ENCODE assay signal across 15 mouse cellular contexts in genomic region chr13:110944683-110945082, GRCm38 (mm10).
"Had no signal": no experiment of that assay in that cellular context is flagged by ENCODE, and none has a peak within 500 bp of the region (broad histone marks: within the 10 kb centered on the region; RNA-seq: fewer than 3 reads in every experiment).

No protein-coding gene starts in this region.

- H3K27me3 ChIP-seq: kidney, embryonic 15.5 days; liver, embryonic 13.5 days; lung, embryonic 15.5 days; midbrain, embryonic 13.5 days; neural tube, embryonic 12.5 days; stomach, embryonic 15.5 days had no signal

- H3K9me3 ChIP-seq: kidney, embryonic 15.5 days; liver, embryonic 13.5 days; lung, embryonic 15.5 days; midbrain, embryonic 13.5 days; neural tube, embryonic 12.5 days; stomach, embryonic 15.5 days had no signal

- H3K4me1 ChIP-seq: liver, embryonic 13.5 days; lung, embryonic 15.5 days; midbrain, embryonic 13.5 days; neural tube, embryonic 12.5 days; stomach, embryonic 15.5 days had no signal

- H3K4me2 ChIP-seq: kidney, embryonic 15.5 days; liver, embryonic 13.5 days; lung, embryonic 15.5 days; midbrain, embryonic 13.5 days; neural tube, embryonic 12.5 days; stomach, embryonic 15.5 days had no signal

- DNase-seq: kidney, adult 2 months; kidney, postnatal 14 days; liver, embryonic 13.5 days; liver, postnatal 0 days; retina, postnatal 1 day; right cerebral cortex, postnatal 4 days; thymus, adult 2 months; thymus, postnatal 25 days had no signal

- H3K36me3 ChIP-seq: kidney, embryonic 15.5 days; liver, embryonic 13.5 days; lung, embryonic 15.5 days; midbrain, embryonic 13.5 days; neural tube, embryonic 12.5 days; stomach, embryonic 15.5 days had no signal

- ATAC-seq: intestine, embryonic 16.5 days; liver, postnatal 0 days; midbrain, embryonic 13.5 days had no signal

- H3K27ac ChIP-seq: kidney, embryonic 15.5 days; left cerebral cortex, adult 2 months; liver, embryonic 13.5 days; lung, embryonic 15.5 days; midbrain, embryonic 13.5 days; neural tube, embryonic 12.5 days; stomach, embryonic 15.5 days had no signal

- H3K9ac ChIP-seq: kidney, embryonic 15.5 days; liver, embryonic 13.5 days; liver, postnatal 0 days; lung, embryonic 15.5 days; midbrain, embryonic 13.5 days; neural tube, embryonic 12.5 days; stomach, embryonic 15.5 days had no signal

- H3K4me3 ChIP-seq: kidney, embryonic 15.5 days; left cerebral cortex, adult 2 months; liver, embryonic 13.5 days; lung, embryonic 15.5 days; midbrain, embryonic 13.5 days; neural tube, embryonic 12.5 days; stomach, embryonic 15.5 days had no signal
